Mouse (Mus musculus): ENCODE results near the gene Lsm2. TPM values are rescaled to one million over a fixed set of nuclear protein-coding genes. Genes with fewer than 3 reads are reported as not detected.

Lsm2 gene
- polyA plus RNA-seq, 1 experiment from 2014 or later, result 76.7 TPM

- Histone ChIP-seq H3K36me3 (replicated peaks; ENCODE audit: insufficient read depth, low read length) (peaks cover 90% of the 10 kb centered on the region), H3K4me2 (ENCODE audit: low read depth, low read length) (no peak overlapping the region), H3K9me3 (ENCODE audit: low read length) (no peaks in the 10 kb centered on the region), H3K9ac (replicated peaks) (no peak overlapping the region), H3K27ac (ENCODE audit: low read depth) (no peak overlapping the region), H3K4me1 (ENCODE audit: insufficient read depth) (no peaks in the 10 kb centered on the region), H3K4me3 (ENCODE audit: low read depth, low read length) (no peak overlapping the region), H3K27me3 (ENCODE audit: insufficient read depth, low read length) (no peaks in the 10 kb centered on the region)
- DNase-seq, result no peak
- no peak for ATAC-seq
- 87% methylated on average over 7 of the region's 7 CpGs for WGBS (ENCODE audit: insufficient replicate concordance)
- TF ChIP-seq CTCF (IDR thresholded peaks at IDR 0.05; ENCODE audit: low read depth) (no peak), EP300 (IDR thresholded peaks at IDR 0.05; ENCODE audit: low read depth) (no peak)
These were observed 27.9 kb downstream of the Lsm2 start for GRCm38 (mm10) chr17:35009586-35009985.

GRCm38 (mm10) chr17:35011440-35011839, 29.8 kb downstream of the Lsm2 start:
- TF ChIP-seq CTCF (IDR thresholded peaks at IDR 0.05; ENCODE audit: low read depth), result no peak
- TF ChIP-seq EP300 (IDR thresholded peaks at IDR 0.05; ENCODE audit: low read depth), result no peak
- H3K27ac ChIP-seq (ENCODE audit: low read depth), result no peak overlapping the region
- H3K4me2 ChIP-seq (ENCODE audit: low read depth, low read length), result no peak overlapping the region
- H3K36me3 ChIP-seq (replicated peaks; ENCODE audit: insufficient read depth, low read length), result peaks cover 93% of the 10 kb centered on the region
- no peak overlapping the region for H3K9ac ChIP-seq (replicated peaks)
- no peak for ATAC-seq
- H3K4me1 ChIP-seq (ENCODE audit: insufficient read depth), result no peaks in the 10 kb centered on the region
- H3K9me3 ChIP-seq (ENCODE audit: low read length), result no peaks in the 10 kb centered on the region
- no peak overlapping the region for H3K4me3 ChIP-seq (ENCODE audit: low read depth, low read length)
- no peak for DNase-seq
- no peaks in the 10 kb centered on the region for H3K27me3 ChIP-seq (ENCODE audit: insufficient read depth, low read length)
- WGBS (ENCODE audit: insufficient replicate concordance), result 88% methylated on average over 8 of the region's 8 CpGs

- H3K9me3 ChIP-seq (ENCODE audit: low read length), result no peaks in the 10 kb centered on the region
- no peak overlapping the region for H3K4me3 ChIP-seq (ENCODE audit: low read depth, low read length)
- H3K27ac ChIP-seq (ENCODE audit: low read depth), result no peak overlapping the region
- peaks cover 86% of the 10 kb centered on the region for H3K36me3 ChIP-seq (replicated peaks; ENCODE audit: insufficient read depth, low read length)
- no peak for ATAC-seq
- H3K9ac ChIP-seq (replicated peaks), result no peak overlapping the region
- TF ChIP-seq EP300 (IDR thresholded peaks at IDR 0.05; ENCODE audit: low read depth) (no peak), CTCF (IDR thresholded peaks at IDR 0.05; ENCODE audit: low read depth) (no peak)
- 86% methylated on average over 13 of the region's 13 CpGs for WGBS (ENCODE audit: insufficient replicate concordance)
- DNase-seq, result peak; percentile 13
- H3K4me2 ChIP-seq (ENCODE audit: low read depth, low read length), result no peak overlapping the region
- H3K4me1 ChIP-seq (ENCODE audit: insufficient read depth), result no peaks in the 10 kb centered on the region
- no peaks in the 10 kb centered on the region for H3K27me3 ChIP-seq (ENCODE audit: insufficient read depth, low read length)
These were observed 30.8 kb downstream of the Lsm2 start for GRCm38 (mm10) chr17:35012430-35012829.

GRCm38 (mm10) chr17:35013221-35013620, 31.6 kb downstream of the Lsm2 start:
- no peak for TF ChIP-seq EP300 (IDR thresholded peaks at IDR 0.05; ENCODE audit: low read depth)
- no peak for TF ChIP-seq CTCF (IDR thresholded peaks at IDR 0.05; ENCODE audit: low read depth)
- WGBS (ENCODE audit: insufficient replicate concordance), result 78% methylated on average over 6 of the region's 6 CpGs
- DNase-seq (peak; percentile 21), ATAC-seq (no peak)
- Histone ChIP-seq H3K9me3 (ENCODE audit: low read length) (no peaks in the 10 kb centered on the region), H3K36me3 (replicated peaks; ENCODE audit: insufficient read depth, low read length) (peaks cover 79% of the 10 kb centered on the region), H3K27me3 (ENCODE audit: insufficient read depth, low read length) (no peaks in the 10 kb centered on the region), H3K4me1 (ENCODE audit: insufficient read depth) (no peaks in the 10 kb centered on the region), H3K4me2 (ENCODE audit: low read depth, low read length) (no peak overlapping the region), H3K9ac (replicated peaks) (no peak overlapping the region), H3K4me3 (ENCODE audit: low read depth, low read length) (no peak overlapping the region), H3K27ac (ENCODE audit: low read depth) (no peak overlapping the region)

- WGBS (ENCODE audit: insufficient replicate concordance), result 91% methylated on average over 16 of the region's 16 CpGs
These were observed 33.6 kb downstream of the Lsm2 start for GRCm38 (mm10) chr17:35015296-35015695.

GRCm38 (mm10) chr17:35016376-35016775, 34.7 kb downstream of the Lsm2 start, which contains the start of gene Vwa7:
Vwa7 (plus strand) TSS chr17:35016579.
- H3K4me1 ChIP-seq (ENCODE audit: insufficient read depth), result peaks cover 4% of the 10 kb centered on the region
- DNase-seq (peak; percentile 47), ATAC-seq (peak; percentile 37)
- no peak within 1 kb of the TSS for H3K4me3 ChIP-seq (ENCODE audit: low read depth, low read length)
- no peak within 1 kb of the TSS for H3K27ac ChIP-seq (ENCODE audit: low read depth)
- H3K9ac ChIP-seq (replicated peaks), result no peak within 1 kb of the TSS
- H3K9me3 ChIP-seq (ENCODE audit: low read length), result no peaks in the 10 kb centered on the region
- WGBS (ENCODE audit: insufficient replicate concordance), result 46% methylated on average over 11 of the region's 12 CpGs
- peaks cover 52% of the 10 kb centered on the region for H3K36me3 ChIP-seq (replicated peaks; ENCODE audit: insufficient read depth, low read length)
- TF ChIP-seq CTCF (IDR thresholded peaks at IDR 0.05; ENCODE audit: low read depth), result no peak
- no peak for TF ChIP-seq EP300 (IDR thresholded peaks at IDR 0.05; ENCODE audit: low read depth)
- H3K27me3 ChIP-seq (ENCODE audit: insufficient read depth, low read length), result no peaks in the 10 kb centered on the region
- H3K4me2 ChIP-seq (ENCODE audit: low read depth, low read length), result no peak within 1 kb of the TSS

More at GRCm38 (mm10) chr17:35015296-35015695, 33.6 kb downstream of the Lsm2 start:
- ATAC-seq (no peak), DNase-seq (peak; percentile 16)
- Histone ChIP-seq H3K4me1 (ENCODE audit: insufficient read depth) (no peaks in the 10 kb centered on the region), H3K27me3 (ENCODE audit: insufficient read depth, low read length) (no peaks in the 10 kb centered on the region), H3K9ac (replicated peaks) (no peak overlapping the region), H3K4me3 (ENCODE audit: low read depth, low read length) (no peak overlapping the region), H3K4me2 (ENCODE audit: low read depth, low read length) (no peak overlapping the region), H3K36me3 (replicated peaks; ENCODE audit: insufficient read depth, low read length) (peaks cover 63% of the 10 kb centered on the region), H3K9me3 (ENCODE audit: low read length) (no peaks in the 10 kb centered on the region), H3K27ac (ENCODE audit: low read depth) (no peak overlapping the region)
- TF ChIP-seq CTCF (IDR thresholded peaks at IDR 0.05; ENCODE audit: low read depth), result no peak
- TF ChIP-seq EP300 (IDR thresholded peaks at IDR 0.05; ENCODE audit: low read depth), result no peak

Data from liver, postnatal 0 days (tissue).